Mouse (Mus musculus) lung, postnatal 4 days (tissue): ENCODE results near the gene Ramp1.

Source experiments
- DNase-seq, 2 experiments: peaks; one replicate each; pipeline ENCODE4 v3.0.0; 2021

The Ramp1 gene

GRCm38 (mm10) chr1:91241249-91241648, 61.6 kb downstream of the Ramp1 start:
- no peak for DNase-seq

- DNase-seq, result no peak
Observed at GRCm38 (mm10) chr1:91248242-91248641, 68.6 kb downstream of the Ramp1 start.

- no peak for DNase-seq
Observed at GRCm38 (mm10) chr1:91248970-91249369, 69.3 kb downstream of the Ramp1 start.

- peak; percentile 94 to 97 for DNase-seq
Observed at GRCm38 (mm10) chr1:91249564-91250414, 70.2 kb downstream of the Ramp1 start, which contains the start of gene Ube2f. TSS of gene Ube2f (plus strand) at chr1:91250304.

- DNase-seq, result peak in 1 of 2 experiments; percentile 43
Observed at GRCm38 (mm10) chr1:91250415-91251147, 71.0 kb downstream of the Ramp1 start.

- no peak for DNase-seq
Observed at GRCm38 (mm10) chr1:91251148-91251650, 71.6 kb downstream of the Ramp1 start.

GRCm38 (mm10) chr1:91251927-91252326, 72.3 kb downstream of the Ramp1 start:
- no peak for DNase-seq

GRCm38 (mm10) chr1:91257918-91258317, 78.3 kb downstream of the Ramp1 start:
- no peak for DNase-seq

- DNase-seq, result no peak
Observed at GRCm38 (mm10) chr1:91259794-91260193, 80.2 kb downstream of the Ramp1 start.

GRCm38 (mm10) chr1:91262508-91262907, 82.9 kb downstream of the Ramp1 start:
- no peak for DNase-seq

- no peak for DNase-seq
Observed at GRCm38 (mm10) chr1:91272260-91272659, 92.6 kb downstream of the Ramp1 start.
